Mouse (Mus musculus) adrenal gland, postnatal 10 days (tissue): ENCODE measurements around the gene Chrna1. TPM values are rescaled to one million over a fixed set of nuclear protein-coding genes. Genes with fewer than 3 reads are reported as not detected.

ENCODE experiments used
- DNase-seq: peaks from one replicate; pipeline ENCODE4 v3.0.0; 2021; ENCODE audit warnings: mixed read lengths
- total RNA-seq, 2 experiments: library from RNA; stranded (reverse); gene quantifications; 2 replicates each; pipeline ENCODE4 v1.2.3; 2021

Chrna1 gene
- total RNA-seq, 2 experiments from 2014 or later: 0.39 to 1.6 TPM

GRCm38 (mm10) chr2:73521737-73522136 lies 58.4 kb downstream of the Chrna1 start:
- no peak for DNase-seq

GRCm38 (mm10) chr2:73518966-73519365 lies 61.2 kb downstream of the Chrna1 start:
- DNase-seq: no peak

GRCm38 (mm10) chr2:73518311-73518710 lies 61.8 kb downstream of the Chrna1 start:
- no peak for DNase-seq

GRCm38 (mm10) chr2:73514178-73514577 lies 66.0 kb downstream of the Chrna1 start:
- DNase-seq: no peak

Other genes with a start within 250 kb of the Chrna1 start
- gene Gpr155, start 193.8 kb downstream of the Chrna1 start, total RNA-seq: 1 to 10 TPM; 6.7 to 9.8 TPM
- 10 to 100 TPM; 21.1 to 21.3 TPM for gene Wipf1, start 50.6 kb downstream of the Chrna1 start, total RNA-seq
- 10 to 100 TPM; 21.0 to 26.3 TPM for gene Chn1, start 195.0 kb upstream of the Chrna1 start, total RNA-seq